Mouse (Mus musculus) kidney, postnatal 0 days (tissue): Measurements from ENCODE around the gene Tenm4. TPM values are rescaled to one million over a fixed set of nuclear protein-coding genes. Genes with fewer than 3 reads are reported as not detected.
A peak's percentile ranks its signal among the peaks of the same experiment; 100 is the strongest.

Source experiments
- ATAC-seq: fragments of 200-750 bp; cut with Nextera tagmentation; replicated peaks from 2 replicates; pipeline ENCODE4 v1.8.0; 2017; ENCODE audit warnings: low read depth, moderate number of reproducible peaks, moderate TSS enrichment, moderate library complexity; ENCODE audit not compliant: low FRiP score
- DNase-seq: peaks from one replicate; pipeline ENCODE4 v3.0.0-alpha.2; 2016; ENCODE audit warnings: low spot score
- H3K27ac ChIP-seq: fragments of 300-500 bp; sonication (generic); 2 replicates; pipeline ENCODE4 v1.5.1; 2014; ENCODE audit warnings: mild to moderate bottlenecking
- H3K27me3 ChIP-seq: fragments of 300-500 bp; sonication (generic); 2 replicates; pipeline ENCODE4 v1.6.1; 2014; ENCODE audit warnings: low read length, mixed read lengths; ENCODE audit not compliant: insufficient read depth
- H3K36me3 ChIP-seq: fragments of 300-500 bp; sonication (generic); 2 replicates; pipeline ENCODE4 v1.6.1; 2014; ENCODE audit warnings: low read length, mixed read lengths; ENCODE audit not compliant: insufficient read depth
- H3K4me1 ChIP-seq: fragments of 300-500 bp; sonication (generic); replicated peaks from 2 replicates; pipeline ENCODE4 v1.6.1; 2014; ENCODE audit warnings: antibody characterized with exemption, low read length, mixed read lengths; ENCODE audit not compliant: insufficient read depth
- H3K4me2 ChIP-seq: fragments of 300-500 bp; sonication (generic); 2 replicates; pipeline ENCODE4 v1.6.1; 2014; ENCODE audit warnings: mild to moderate bottlenecking, low read length, moderate library complexity, mixed read lengths
- H3K4me3 ChIP-seq: fragments of 300-500 bp; sonication (generic); replicated peaks from 2 replicates; pipeline ENCODE4 v1.5.1; 2014; ENCODE audit warnings: low read depth, low read length
- H3K9ac ChIP-seq: fragments of 300-500 bp; sonication (generic); 2 replicates; pipeline ENCODE4 v1.6.1; 2014; ENCODE audit warnings: low read depth, low read length
- H3K9me3 ChIP-seq: fragments of 300-500 bp; sonication (generic); replicated peaks from 2 replicates; pipeline ENCODE4 v1.6.1; 2016; ENCODE audit warnings: low read length, inconsistent platforms, mixed read lengths
- CTCF ChIP-seq: IDR thresholded peaks from 2 replicates; pipeline ENCODE4 v1.5.1; 2016; ENCODE audit warnings: antibody characterized with exemption, low read depth, mild to moderate bottlenecking, moderate library complexity
- WGBS: fragments of 180-500 bp; shearing (Covaris S2); extraction: QIAGEN DNeasy Blood & Tissue Kit; methylation state at CpG from one replicate; pipeline ENCODE4 v1.1.7; 2014; 5-methylcytosine and 5-hydroxymethylcytosine counted together
- polyA plus RNA-seq: library from polyadenylated mRNA; unstranded; fragments of >200 nt; fragmentation: Nextera tagmentation; extraction: Ambion mirVana; gene quantifications from 2 replicates; pipeline ENCODE4 v1.2.1, GENCODE M21; 2015

Gene Tenm4
- polyA plus RNA-seq, 1 experiment from 2014 or later, result 22.6 TPM

- Histone ChIP-seq H3K4me3 (no peak overlapping the region), H3K9ac (no peak overlapping the region), H3K36me3 (no peaks in the 10 kb centered on the region), H3K4me1 (0 out of 2 replicates have a peak, but pooled peaks cover 7% of the 10 kb centered on the region), H3K4me2 (no peak overlapping the region), H3K9me3 (no peaks in the 10 kb centered on the region), H3K27ac (peak overlapping the region; percentile 25; the same call in 1 of the 2 replicates), H3K27me3 (no peaks in the 10 kb centered on the region)
- no peak for TF ChIP-seq CTCF
- ATAC-seq (no peak), DNase-seq (no peak)
- 59% methylated on average over 8 of the region's 8 CpGs for WGBS
Measured at GRCm38 (mm10) chr7:96524486-96525205, 353.6 kb downstream of the Tenm4 start.

- Histone ChIP-seq H3K27ac (no peak overlapping the region), H3K4me3 (no peak overlapping the region), H3K4me2 (no peak overlapping the region), H3K9me3 (no peaks in the 10 kb centered on the region), H3K9ac (no peak overlapping the region), H3K4me1 (0 out of 2 replicates have a peak, but pooled peaks cover 7% of the 10 kb centered on the region), H3K27me3 (no peaks in the 10 kb centered on the region), H3K36me3 (no peaks in the 10 kb centered on the region)
- DNase-seq (peak; percentile 84), ATAC-seq (peak; percentile 78)
- no peak for TF ChIP-seq CTCF
- 29% methylated on average over 1 of the region's 1 CpGs for WGBS
Measured at GRCm38 (mm10) chr7:96525344-96525743, 354.3 kb downstream of the Tenm4 start.

GRCm38 (mm10) chr7:96530571-96531426 lies 359.8 kb downstream of the Tenm4 start:
- ATAC-seq, result no peak; the same call in 1 of the 2 replicates
- 41% methylated on average over 10 of the region's 10 CpGs for WGBS
- no peak overlapping the region for H3K9ac ChIP-seq
- no peak overlapping the region for H3K4me2 ChIP-seq
- H3K36me3 ChIP-seq, result no peaks in the 10 kb centered on the region
- 0 out of 2 replicates have a peak, but pooled peaks cover 17% of the 10 kb centered on the region for H3K4me1 ChIP-seq
- H3K27ac ChIP-seq, result no peak overlapping the region
- H3K27me3 ChIP-seq, result no peaks in the 10 kb centered on the region
- DNase-seq, result peak; percentile 16
- H3K4me3 ChIP-seq, result no peak overlapping the region
- no peaks in the 10 kb centered on the region for H3K9me3 ChIP-seq
- TF ChIP-seq CTCF, result no peak

GRCm38 (mm10) chr7:96531954-96532737 lies 361.1 kb downstream of the Tenm4 start:
- peak; percentile 76 for ATAC-seq
- TF ChIP-seq CTCF, result no peak
- Histone ChIP-seq H3K27me3 (no peaks in the 10 kb centered on the region), H3K4me3 (no peak overlapping the region), H3K4me1 (0 out of 2 replicates have a peak, but pooled peaks cover 11% of the 10 kb centered on the region), H3K9me3 (no peaks in the 10 kb centered on the region), H3K36me3 (no peaks in the 10 kb centered on the region), H3K27ac (peak overlapping the region; percentile 34), H3K9ac (no peak overlapping the region), H3K4me2 (no peak overlapping the region)
- peak; percentile 86 for DNase-seq
- 12% methylated on average over 5 of the region's 5 CpGs for WGBS

- Histone ChIP-seq H3K9me3 (no peaks in the 10 kb centered on the region), H3K27ac (peak overlapping the region; percentile 34), H3K4me2 (peak overlapping the region; percentile 12), H3K27me3 (no peaks in the 10 kb centered on the region), H3K9ac (no peak overlapping the region), H3K4me3 (no peak overlapping the region), H3K36me3 (no peaks in the 10 kb centered on the region), H3K4me1 (0 out of 2 replicates have a peak, but pooled peaks cover 11% of the 10 kb centered on the region)
- 38% methylated on average over 5 of the region's 5 CpGs for WGBS
- DNase-seq (peak; percentile 46), ATAC-seq (no peak)
- TF ChIP-seq CTCF, result no peak
Measured at GRCm38 (mm10) chr7:96532804-96533400, 361.9 kb downstream of the Tenm4 start.
